ENCODE assay signal across 37 mouse cellular contexts in genomic region chr14:54744473-54744872, GRCm38 (mm10). TPM values are rescaled to one million over a fixed set of nuclear protein-coding genes. Genes with fewer than 3 reads are reported as not detected.
DNase-seq lines count a peak whose midpoint lies in the region; ATAC-seq and TF ChIP-seq lines count a peak whose summit lies in the region.
"Had no signal": no experiment of that assay in that cellular context is flagged by ENCODE, and none has a peak within 500 bp of the region (broad histone marks: within the 10 kb centered on the region; RNA-seq: fewer than 3 reads in every experiment).

No protein-coding gene starts in this region.

- H3K27me3 ChIP-seq in heart, embryonic 15.5 days, result no peaks in the 10 kb centered on the region
- H3K27me3 ChIP-seq in intestine, postnatal 0 days (replicated peaks; ENCODE audit: control insufficient read depth, insufficient read depth, low read length), result no peaks in the 10 kb centered on the region
- H3K27me3 ChIP-seq: embryonic facial prominence, embryonic 12.5 days; heart, embryonic 13.5 days; hindbrain, embryonic 15.5 days; limb, embryonic 15.5 days; liver, embryonic 13.5 days; midbrain, embryonic 12.5 days; neural tube, embryonic 12.5 days had no signal

- no peak overlapping the region for H3K4me3 ChIP-seq in heart, embryonic 15.5 days
- H3K4me3 ChIP-seq in intestine, postnatal 0 days (ENCODE audit: low read depth, low read length), result no peak overlapping the region
- H3K4me3 ChIP-seq: embryonic facial prominence, embryonic 12.5 days; heart, adult 2 months; heart, embryonic 13.5 days; hindbrain, embryonic 15.5 days; limb, embryonic 10.5 days; limb, embryonic 15.5 days; liver, embryonic 13.5 days; megakaryocyte, embryonic 14.5 days; midbrain, embryonic 12.5 days; myocyte; neural tube, embryonic 12.5 days had no signal

- DNase-seq in heart, postnatal 4 days, result no peak
- peak; percentile 31 for DNase-seq in kidney, adult 9 months
- DNase-seq in kidney, postnatal 10 days, result no peak
- no peak for DNase-seq in cerebellum, postnatal 36 days
- DNase-seq in c-Kit-positive CD71-positive TER-119-positive erythroid progenitor cells, embryonic 14.5 days (ENCODE audit: low spot score), result no peak
- DNase-seq: cerebellum, adult 8-10 months; cerebellum, postnatal 25 days; embryo, embryonic 11 days; heart, adult 2 months; layer of hippocampus, adult 9-11 months; liver, embryonic 13.5 days; lung, adult 18-20 months; lung, postnatal 4 days; right cerebral cortex, adult 18-20 months; spleen, adult 18-20 months; thymus, adult 18-20 months; thymus, postnatal 25 days had no signal

- H3K9ac ChIP-seq in heart, embryonic 15.5 days, result no peak overlapping the region
- H3K9ac ChIP-seq in intestine, postnatal 0 days (ENCODE audit: low read depth, low read length), result no peak overlapping the region
- H3K9ac ChIP-seq: embryonic facial prominence, embryonic 12.5 days; heart, embryonic 13.5 days; hindbrain, embryonic 15.5 days; limb, embryonic 15.5 days; liver, embryonic 13.5 days; midbrain, embryonic 12.5 days; neural tube, embryonic 12.5 days had no signal

- 0 out of 2 replicates have a peak, but pooled peaks have one; percentile 24 for ATAC-seq in heart, embryonic 15.5 days (replicated peaks; ENCODE audit: insufficient number of reproducible peaks, insufficient read depth, low FRiP score, low read depth)
- ATAC-seq in intestine, postnatal 0 days, result peak; percentile 6; the same call in 1 of the 2 replicates
- ATAC-seq: forebrain, embryonic 14.5 days; inflammation-experienced regulatory T-cells, adult 6 months; lung, postnatal 0 days had no signal

- H3K27ac ChIP-seq in heart, embryonic 15.5 days, result no peak overlapping the region
- H3K27ac ChIP-seq in intestine, postnatal 0 days (ENCODE audit: low read depth, low read length), result peak overlapping the region; percentile 28; the same call in 1 of the 2 replicates
- H3K27ac ChIP-seq: embryonic facial prominence, embryonic 12.5 days; heart, adult 2 months; heart, embryonic 13.5 days; hindbrain, embryonic 15.5 days; limb, embryonic 10.5 days; limb, embryonic 15.5 days; liver, embryonic 13.5 days; midbrain, embryonic 12.5 days; neural tube, embryonic 12.5 days had no signal

- H3K9me3 ChIP-seq in heart, embryonic 15.5 days (replicated peaks), result no peaks in the 10 kb centered on the region
- no peaks in the 10 kb centered on the region for H3K9me3 ChIP-seq in intestine, postnatal 0 days (ENCODE audit: control insufficient read depth)
- H3K9me3 ChIP-seq: embryonic facial prominence, embryonic 12.5 days; heart, embryonic 13.5 days; hindbrain, embryonic 15.5 days; limb, embryonic 10.5 days; limb, embryonic 15.5 days; liver, embryonic 13.5 days; megakaryocyte, embryonic 14.5 days; midbrain, embryonic 12.5 days; neural tube, embryonic 12.5 days had no signal

- WGBS in heart, embryonic 15.5 days, result 35% methylated on average over 8 of the region's 8 CpGs
- WGBS in intestine, postnatal 0 days, result 25% methylated on average over 8 of the region's 8 CpGs

- H3K4me2 ChIP-seq in heart, embryonic 15.5 days, result no peak overlapping the region
- no peak overlapping the region for H3K4me2 ChIP-seq in intestine, postnatal 0 days (replicated peaks; ENCODE audit: low read depth)
- H3K4me2 ChIP-seq: embryonic facial prominence, embryonic 12.5 days; heart, embryonic 13.5 days; hindbrain, embryonic 15.5 days; limb, embryonic 15.5 days; liver, embryonic 13.5 days; midbrain, embryonic 12.5 days; neural tube, embryonic 12.5 days had no signal

- no peak for TF ChIP-seq CTCF in intestine, postnatal 0 days (IDR thresholded peaks at IDR 0.05; ENCODE audit: low read depth)

- H3K4me1 ChIP-seq in heart, embryonic 15.5 days (replicated peaks), result peaks cover 20% of the 10 kb centered on the region
- peaks cover 11% of the 10 kb centered on the region for H3K4me1 ChIP-seq in intestine, postnatal 0 days (replicated peaks; ENCODE audit: control insufficient read depth, insufficient read depth, low read length)
- H3K4me1 ChIP-seq: hindbrain, embryonic 15.5 days; limb, embryonic 15.5 days; midbrain, embryonic 12.5 days; neural tube, embryonic 12.5 days had no signal

- no peaks in the 10 kb centered on the region for H3K36me3 ChIP-seq in heart, embryonic 15.5 days
- peaks cover 4% of the 10 kb centered on the region; the same call in 1 of the 2 replicates for H3K36me3 ChIP-seq in intestine, postnatal 0 days (ENCODE audit: control insufficient read depth, insufficient read depth)
- H3K36me3 ChIP-seq: embryonic facial prominence, embryonic 12.5 days; heart, embryonic 13.5 days; hindbrain, embryonic 15.5 days; limb, embryonic 10.5 days; limb, embryonic 15.5 days; liver, embryonic 13.5 days; midbrain, embryonic 12.5 days; neural tube, embryonic 12.5 days had no signal

RNA-seq across cellular contexts. Expression of gene Cebpe, which starts 32.5 kb away (rescaled TPM):
- polyA plus RNA-seq in heart, embryonic 15.5 days (2015; fragmentation: Nextera tagmentation; extraction: Ambion mirVana), result 0.10 and 0.11 TPM in 2 replicates
- total RNA-seq in heart, postnatal 4 days (2021), result not detected
- not detected in 2 replicates for polyA plus RNA-seq in intestine, postnatal 0 days (2015; fragmentation: Nextera tagmentation; extraction: Ambion mirVana)
- total RNA-seq: gastrocnemius, adult 18-20 months; gastrocnemius, postnatal 4 days; heart, adult 2 months; left cerebral cortex, postnatal 10 days; midbrain, postnatal 0 days had no signal
- polyA plus RNA-seq: forebrain, embryonic 14.5 days; heart, embryonic 13.5 days; hindbrain, embryonic 15.5 days; inflammation-experienced regulatory T-cells, adult 6 months; limb, embryonic 10.5 days; midbrain, postnatal 0 days; myocyte had no signal

RNA-seq across cellular contexts. Expression of gene Slc7a8, which starts 37.3 kb away (rescaled TPM):
- polyA plus RNA-seq in heart, embryonic 15.5 days (2015; fragmentation: Nextera tagmentation; extraction: Ambion mirVana), result 2.8 and 4.4 TPM in 2 replicates
- total RNA-seq in heart, postnatal 4 days (2021), result 1 to 10 TPM; 1.9 to 2.0 TPM
- polyA plus RNA-seq in intestine, postnatal 0 days (2015; fragmentation: Nextera tagmentation; extraction: Ambion mirVana), result 34.2 and 36.9 TPM in 2 replicates
- polyA plus RNA-seq: myocyte had no signal

RNA-seq across cellular contexts. Expression of gene Gm29776, which starts 45.8 kb away (rescaled TPM):
- 0.15 and 0.16 TPM in 2 replicates for polyA plus RNA-seq in heart, embryonic 15.5 days (2015; fragmentation: Nextera tagmentation; extraction: Ambion mirVana)
- total RNA-seq in heart, postnatal 4 days (2021), result under 1 TPM; 0.14 to 0.16 TPM
- polyA plus RNA-seq in intestine, postnatal 0 days (2015; fragmentation: Nextera tagmentation; extraction: Ambion mirVana), result 0.09 TPM in 1 of 2 replicates, not detected in the other
- total RNA-seq: adrenal gland, adult 18-20 months; gastrocnemius, adult 18-20 months; heart, adult 2 months; hematopoietic stem cell, adult 5-6 weeks; midbrain, postnatal 0 days had no signal

RNA-seq across cellular contexts. Expression of gene Acin1, which starts 57.7 kb away (rescaled TPM):
- polyA plus RNA-seq in heart, embryonic 15.5 days (2015; fragmentation: Nextera tagmentation; extraction: Ambion mirVana), result 75.5 and 80.1 TPM in 2 replicates
- total RNA-seq in heart, postnatal 4 days (2021), result 100 to 1,000 TPM; 119 to 129 TPM
- 49.9 and 57.4 TPM in 2 replicates for polyA plus RNA-seq in intestine, postnatal 0 days (2015; fragmentation: Nextera tagmentation; extraction: Ambion mirVana)

RNA-seq across cellular contexts. Expression of gene 1700123O20Rik, which starts 58.5 kb away (rescaled TPM):
- 40.7 and 42.3 TPM in 2 replicates for polyA plus RNA-seq in heart, embryonic 15.5 days (2015; fragmentation: Nextera tagmentation; extraction: Ambion mirVana)
- 10 to 100 TPM; 19.3 to 20.9 TPM for total RNA-seq in heart, postnatal 4 days (2021)
- 75.5 and 76.8 TPM in 2 replicates for polyA plus RNA-seq in intestine, postnatal 0 days (2015; fragmentation: Nextera tagmentation; extraction: Ambion mirVana)
